ENCODE assay signal across 26 mouse cellular contexts in genomic region chr16:76002870-76003572, GRCm38 (mm10). TPM values are rescaled to one million over a fixed set of nuclear protein-coding genes. Genes with fewer than 3 reads are reported as not detected.
DNase-seq lines count a peak whose midpoint lies in the region; ATAC-seq and TF ChIP-seq lines count a peak whose summit lies in the region.
"Had no signal": no experiment of that assay in that cellular context is flagged by ENCODE, and none has a peak within 500 bp of the region (broad histone marks: within the 10 kb centered on the region; RNA-seq: fewer than 3 reads in every experiment).

No protein-coding gene starts in this region.

- peak overlapping the region; percentile 42; the same call in 1 of the 2 replicates for H3K4me3 ChIP-seq in G1E (ENCODE audit: low read depth, low read length)
- H3K4me3 ChIP-seq in liver, embryonic 13.5 days (replicated peaks), result no peak overlapping the region
- H3K4me3 ChIP-seq in midbrain, embryonic 14.5 days (replicated peaks; ENCODE audit: low read depth, low read length), result no peak overlapping the region
- H3K4me3 ChIP-seq: embryonic facial prominence, embryonic 15.5 days; forebrain, embryonic 12.5 days; limb, embryonic 13.5 days; myocyte; neural tube, embryonic 13.5 days had no signal

- peak; percentile 10 for DNase-seq in G1E (ENCODE audit: low spot score)
- DNase-seq in liver, embryonic 13.5 days, result peak; percentile 4
- no peak for DNase-seq in thymus, postnatal 36 days
- no peak for DNase-seq in right cerebral cortex, postnatal 10 days (ENCODE audit: low spot score in 2 of 2)
- no peak for DNase-seq in midbrain, embryonic 14.5 days
- DNase-seq: adrenal gland, postnatal 14 days; cerebellum, adult 2 months; cerebellum, postnatal 36 days; gastrocnemius, postnatal 10 days; kidney, postnatal 36 days; lung, embryonic 14.5 days; right cerebral cortex, adult 18-20 months; thymus, adult 2 months had no signal

- no peak for TF ChIP-seq CTCF in G1E (IDR thresholded peaks at IDR 0.05; ENCODE audit: low read depth, low read length)

- no peak overlapping the region for H3K4me2 ChIP-seq in liver, embryonic 13.5 days
- no peak overlapping the region for H3K4me2 ChIP-seq in midbrain, embryonic 14.5 days (ENCODE audit: low read length)
- H3K4me2 ChIP-seq: embryonic facial prominence, embryonic 15.5 days; forebrain, embryonic 12.5 days; heart, embryonic 11.5 days; limb, embryonic 13.5 days; lung, embryonic 14.5 days; neural tube, embryonic 13.5 days had no signal

- 27% methylated on average over 3 of the region's 3 CpGs for WGBS in liver, embryonic 13.5 days (ENCODE audit: insufficient replicate concordance)
- 95% methylated on average over 3 of the region's 3 CpGs for WGBS in midbrain, embryonic 14.5 days

- peaks cover 68% of the 10 kb centered on the region for H3K4me1 ChIP-seq in G1E (ENCODE audit: insufficient read depth, low read depth, low read length)
- H3K4me1 ChIP-seq in liver, embryonic 13.5 days (replicated peaks), result peaks cover 22% of the 10 kb centered on the region
- peaks cover 4% of the 10 kb centered on the region for H3K4me1 ChIP-seq in midbrain, embryonic 14.5 days (ENCODE audit: control insufficient read depth, insufficient read depth, low read length)
- H3K4me1 ChIP-seq: embryonic facial prominence, embryonic 15.5 days; forebrain, embryonic 12.5 days; limb, embryonic 13.5 days had no signal

- peak; percentile 61 for ATAC-seq in G1E (ENCODE audit: extremely low read depth, insufficient number of reproducible peaks, low FRiP score, poor library complexity, severe bottlenecking)
- ATAC-seq in erythroid progenitor cell, adult 5-6 weeks (replicated peaks; ENCODE audit: low FRiP score, poor library complexity, severe bottlenecking), result peak; percentile 69
- ATAC-seq in liver, embryonic 13.5 days (ENCODE audit: low read depth), result peak; percentile 74
- peak; percentile 66 for ATAC-seq in megakaryocyte progenitor cell, adult 5-6 weeks (replicated peaks; ENCODE audit: poor library complexity)
- ATAC-seq in midbrain, embryonic 14.5 days (ENCODE audit: low FRiP score, low TSS enrichment), result no peak
- ATAC-seq: activated CD4-positive, CD25-positive, alpha-beta regulatory T cell, adult 4 months; hindbrain, postnatal 0 days; intestine, postnatal 0 days; midbrain, embryonic 16.5 days had no signal

- H3K27me3 ChIP-seq in G1E (ENCODE audit: insufficient read depth, low read length), result no peaks in the 10 kb centered on the region
- H3K27me3 ChIP-seq in liver, embryonic 13.5 days, result no peaks in the 10 kb centered on the region
- H3K27me3 ChIP-seq in midbrain, embryonic 14.5 days (ENCODE audit: control insufficient read depth, insufficient read depth, low read length), result no peaks in the 10 kb centered on the region
- H3K27me3 ChIP-seq: embryonic facial prominence, embryonic 15.5 days; forebrain, embryonic 12.5 days; limb, embryonic 13.5 days; neural tube, embryonic 13.5 days had no signal

- no peak overlapping the region for H3K27ac ChIP-seq in liver, embryonic 13.5 days
- no peak overlapping the region for H3K27ac ChIP-seq in midbrain, embryonic 14.5 days (replicated peaks; ENCODE audit: low read depth, low read length)
- H3K27ac ChIP-seq: embryonic facial prominence, embryonic 15.5 days; forebrain, embryonic 12.5 days; hindbrain, postnatal 0 days; limb, embryonic 13.5 days; stomach, postnatal 0 days had no signal

- H3K9ac ChIP-seq in liver, embryonic 13.5 days, result no peak overlapping the region
- H3K9ac ChIP-seq in midbrain, embryonic 14.5 days (replicated peaks; ENCODE audit: low read length), result no peak overlapping the region
- H3K9ac ChIP-seq: embryonic facial prominence, embryonic 15.5 days; forebrain, embryonic 12.5 days; limb, embryonic 13.5 days; lung, embryonic 14.5 days; neural tube, embryonic 13.5 days had no signal

- no peaks in the 10 kb centered on the region for H3K36me3 ChIP-seq in G1E (replicated peaks)
- no peaks in the 10 kb centered on the region for H3K36me3 ChIP-seq in liver, embryonic 13.5 days
- no peaks in the 10 kb centered on the region for H3K36me3 ChIP-seq in midbrain, embryonic 14.5 days (ENCODE audit: control insufficient read depth, insufficient read depth, low read length)
- H3K36me3 ChIP-seq: embryonic facial prominence, embryonic 15.5 days; forebrain, embryonic 12.5 days; limb, embryonic 13.5 days; neural tube, embryonic 13.5 days had no signal

- H3K9me3 ChIP-seq in G1E (replicated peaks), result no peaks in the 10 kb centered on the region
- H3K9me3 ChIP-seq in liver, embryonic 13.5 days (replicated peaks), result no peaks in the 10 kb centered on the region
- no peaks in the 10 kb centered on the region for H3K9me3 ChIP-seq in midbrain, embryonic 14.5 days (ENCODE audit: control insufficient read depth, low read length)
- H3K9me3 ChIP-seq: embryonic facial prominence, embryonic 15.5 days; forebrain, embryonic 12.5 days; limb, embryonic 13.5 days; neural tube, embryonic 13.5 days had no signal

RNA-seq across cellular contexts. Expression of gene Samsn1, which starts 19.1 kb away (rescaled TPM):
- 257 and 280 TPM in 2 replicates for total RNA-seq in G1E (2014; fragmentation: Nextera tagmentation)
- 451 and 453 TPM in 2 replicates for total RNA-seq in G1E (2017)
- polyA plus RNA-seq in G1E (2012), result 4.3 and 5.7 TPM in 2 replicates
- 18.4 and 32.8 TPM in 2 replicates for total RNA-seq in erythroid progenitor cell, adult 5-6 weeks (2015; ENCODE audit: low replicate concordance)
- total RNA-seq in erythroid progenitor cell, adult 5-6 weeks (2017; ENCODE audit: low replicate concordance), result 27.1 and 32.5 TPM in 2 replicates
- polyA plus RNA-seq in liver, embryonic 13.5 days (2015; fragmentation: Nextera tagmentation; extraction: Ambion mirVana), result 13.2 and 16.3 TPM in 2 replicates
- total RNA-seq in megakaryocyte progenitor cell, adult 5-6 weeks (2015), result 78.7 and 93.6 TPM in 2 replicates
- total RNA-seq in megakaryocyte progenitor cell, adult 5-6 weeks (2017), result 73.9 and 91.6 TPM in 2 replicates
- polyA plus RNA-seq in midbrain, embryonic 14.5 days (2014; fragmentation: Nextera tagmentation; extraction: Ambion mirVana), result 1.3 and 1.8 TPM in 2 replicates

Comparison
In these comparisons a context has a peak if more than half of its experiments do, and no peak if none do; other contexts are left out.
1. DNase-seq: peak in G1E (single experiment) and liver, embryonic 13.5 days (single experiment); none in thymus, postnatal 36 days (0 of 2), right cerebral cortex, postnatal 10 days (0 of 2) and midbrain, embryonic 14.5 days (single experiment).